Mouse (Mus musculus) brown adipose tissue, adult 24 weeks (tissue): Measurements from ENCODE around the gene Miox. TPM values are rescaled to one million over a fixed set of nuclear protein-coding genes. Genes with fewer than 3 reads are reported as not detected.

ENCODE experiments used
- H3K27ac ChIP-seq: fragments of 200-500 bp; replicated peaks from 2 replicates; pipeline ENCODE4 v1.5.1; 2012; ENCODE audit warnings: low read depth, mild to moderate bottlenecking, low read length
- H3K4me1 ChIP-seq: fragments of 200-500 bp; 2 replicates; pipeline ENCODE4 v1.6.1; 2012; ENCODE audit warnings: low read length, mixed read lengths; ENCODE audit not compliant: control insufficient read depth, insufficient read depth, insufficient read length
- H3K4me3 ChIP-seq: fragments of 200-500 bp; 2 replicates; pipeline ENCODE4 v1.5.1; 2012; ENCODE audit warnings: low read depth, mild to moderate bottlenecking, low read length, moderate library complexity; ENCODE audit not compliant: insufficient read depth
- polyA plus RNA-seq: library from polyadenylated mRNA; stranded (reverse); fragments of >200 nt; gene quantifications from 2 replicates; pipeline ENCODE4 v1.2.4, GENCODE M21; 2012; ENCODE audit not compliant: missing spikeins, insufficient read depth, insufficient read length

Gene Miox
- polyA plus RNA-seq, 1 experiment, result not detected

DNA sequence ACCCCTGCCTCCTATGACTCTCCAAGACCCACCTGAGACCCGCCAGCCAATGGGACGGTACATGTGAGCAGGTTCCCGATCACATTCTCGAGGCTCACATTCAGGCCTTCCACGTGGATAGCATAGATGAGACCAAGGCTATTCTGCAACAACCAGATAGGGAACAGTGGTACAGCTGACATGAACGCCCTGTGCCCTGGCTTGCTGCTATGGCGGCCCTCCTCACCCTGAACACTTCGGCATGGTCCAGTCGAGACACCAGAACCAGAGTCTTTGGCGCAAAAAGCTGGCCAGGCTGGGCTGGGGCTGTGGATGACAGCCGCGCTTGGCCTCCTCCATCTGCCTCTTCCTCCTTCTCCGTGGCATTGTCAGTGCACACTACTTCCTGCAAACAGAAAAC is 26.7 kb upstream of the Miox start:
- Histone ChIP-seq H3K27ac (no peak overlapping the region), H3K4me3 (no peak overlapping the region), H3K4me1 (peaks cover 24% of the 10 kb centered on the region)

DNA sequence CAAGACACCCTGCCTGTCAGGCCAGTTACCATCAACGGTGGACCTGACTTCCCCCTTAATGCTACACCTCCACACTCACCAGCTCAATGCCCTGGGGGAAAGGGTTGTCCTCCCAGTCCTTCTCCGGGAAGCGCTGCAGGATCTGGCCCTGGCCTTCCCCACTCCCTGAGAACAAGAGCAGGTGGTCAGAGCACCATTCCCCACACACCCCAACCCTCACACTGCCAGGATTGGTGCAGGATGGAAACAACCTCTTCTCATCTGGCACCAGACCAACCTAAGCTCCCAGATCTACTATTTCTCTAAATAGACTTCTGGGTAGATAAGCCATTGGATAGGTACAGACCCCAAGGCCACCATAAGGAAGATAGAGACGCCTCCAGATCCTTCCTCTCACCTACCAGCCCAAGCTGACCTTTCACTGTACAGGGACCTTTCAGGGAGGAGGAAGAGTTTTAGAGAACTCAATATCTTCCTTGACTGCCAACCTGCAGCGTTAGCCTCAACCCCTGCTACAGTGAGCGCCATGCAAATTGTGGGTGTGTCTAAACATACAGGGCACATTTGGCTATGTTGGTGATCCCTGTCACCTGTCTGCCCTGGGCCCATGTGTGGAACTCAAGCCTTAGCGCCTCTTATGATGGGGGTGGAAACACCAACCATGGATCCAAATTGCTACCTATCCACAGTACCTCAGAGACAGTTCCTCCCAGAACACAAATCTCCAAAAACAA is 25.6 kb upstream of the Miox start:
- peaks cover 32% of the 10 kb centered on the region for H3K4me1 ChIP-seq
- H3K27ac ChIP-seq, result no peak overlapping the region
- no peak overlapping the region for H3K4me3 ChIP-seq

- Histone ChIP-seq H3K27ac (no peak overlapping the region), H3K4me3 (no peak overlapping the region), H3K4me1 (peaks cover 38% of the 10 kb centered on the region)
These were observed 24.2 kb upstream of the Miox start for GRCm38 (mm10) chr15:89309962-89310498.

- H3K27ac ChIP-seq, result no peak overlapping the region
- H3K4me3 ChIP-seq, result peak overlapping the region; percentile 88
- H3K4me1 ChIP-seq, result peaks cover 39% of the 10 kb centered on the region
These were observed 20.8 kb upstream of the Miox start for GRCm38 (mm10) chr15:89313359-89313758.

- peak overlapping the region; percentile 88 for H3K4me3 ChIP-seq
These were observed 20.1 kb upstream of the Miox start for GRCm38 (mm10) chr15:89314107-89314506.

GRCm38 (mm10) chr15:89314511-89315189 is 19.5 kb upstream of the Miox start:
- H3K27ac ChIP-seq, result no peak overlapping the region

More at GRCm38 (mm10) chr15:89314107-89314506, 20.1 kb upstream of the Miox start:
- Histone ChIP-seq H3K4me1 (peaks cover 36% of the 10 kb centered on the region), H3K27ac (no peak overlapping the region)

DNA sequence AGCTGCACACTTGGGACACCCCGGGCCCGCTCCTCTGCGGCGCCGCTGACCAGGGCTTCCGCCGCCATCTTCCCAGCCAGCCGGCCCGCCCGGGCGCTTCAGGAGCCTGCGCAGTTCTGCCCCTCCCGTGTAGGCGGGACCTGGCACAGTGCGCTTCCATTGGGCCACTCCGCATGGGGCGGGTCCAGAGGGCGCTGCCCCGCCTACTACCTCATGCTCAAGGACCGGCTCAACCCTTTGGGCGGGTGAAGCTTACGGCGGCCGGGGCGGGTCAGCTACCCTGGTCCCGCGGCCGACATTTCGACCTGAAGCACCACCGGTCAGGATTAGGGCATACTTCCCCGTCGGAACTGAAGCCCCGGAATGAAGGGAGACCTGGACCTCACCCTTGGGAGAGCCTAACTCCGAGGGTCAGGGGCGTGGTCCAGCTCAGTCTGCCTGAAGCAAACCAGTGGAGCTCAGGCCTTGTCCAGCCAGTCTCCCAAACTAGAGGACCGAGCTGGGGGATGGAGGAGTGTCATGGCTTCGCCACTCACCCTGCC is 18.9 kb upstream of the Miox start, which contains the start of gene Sbf1:
TSS of gene Sbf1 (minus strand) at position 122 of the 542 bp plus-strand sequence.
- peaks cover 31% of the 10 kb centered on the region for H3K4me1 ChIP-seq
- peak within 1 kb of the TSS; percentile 96 for H3K27ac ChIP-seq
- peak within 1 kb of the TSS; percentile 88 for H3K4me3 ChIP-seq

More at GRCm38 (mm10) chr15:89314511-89315189, 19.5 kb upstream of the Miox start:
- Histone ChIP-seq H3K4me3 (peak overlapping the region; percentile 88), H3K4me1 (peaks cover 36% of the 10 kb centered on the region)

DNA sequence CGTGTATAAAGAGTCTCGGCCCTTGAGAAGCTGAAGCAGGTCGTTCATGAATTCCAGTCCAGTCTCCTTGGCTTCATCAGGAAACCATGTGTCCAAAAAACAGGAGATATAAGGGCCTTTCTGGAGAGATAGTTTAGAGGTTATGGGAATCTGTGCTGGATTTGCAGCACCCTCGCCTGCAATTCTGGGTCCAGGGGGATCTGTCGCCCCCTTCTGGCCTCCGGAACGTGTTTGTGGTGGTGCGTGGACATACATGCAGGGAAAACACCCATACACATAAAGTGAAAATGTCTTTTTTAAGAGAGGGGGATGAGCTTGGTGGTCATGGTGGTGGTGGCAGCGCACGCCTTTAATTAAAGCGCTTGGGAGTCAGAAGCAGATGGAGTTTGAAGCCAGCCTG is 18.1 kb upstream of the Miox start:
- Histone ChIP-seq H3K4me1 (peaks cover 24% of the 10 kb centered on the region), H3K4me3 (peak overlapping the region; percentile 83), H3K27ac (0 out of 2 replicates have a peak overlapping the region, but pooled peaks have one; percentile 30)

DNA sequence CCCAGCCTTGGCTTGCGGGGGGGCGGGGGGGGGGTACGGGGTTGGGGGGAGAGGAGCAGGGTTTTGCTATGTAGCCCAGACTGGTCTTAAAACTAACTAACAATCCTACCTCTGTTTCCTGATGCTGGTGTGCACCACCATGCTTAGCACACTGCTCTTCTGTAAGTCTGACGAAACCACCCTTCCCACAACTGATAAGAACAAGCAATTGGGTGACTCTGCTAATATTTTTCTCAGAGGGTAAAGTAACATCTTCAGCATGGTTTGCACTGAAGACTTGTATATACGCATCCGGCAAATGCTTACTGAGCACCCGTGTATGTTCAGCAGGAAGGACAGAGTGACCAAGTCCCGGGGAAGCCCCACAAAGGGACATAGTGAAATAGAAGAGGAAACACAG is 12.9 kb upstream of the Miox start:
- Histone ChIP-seq H3K27ac (no peak overlapping the region), H3K4me1 (no peaks in the 10 kb centered on the region), H3K4me3 (no peak overlapping the region)

DNA sequence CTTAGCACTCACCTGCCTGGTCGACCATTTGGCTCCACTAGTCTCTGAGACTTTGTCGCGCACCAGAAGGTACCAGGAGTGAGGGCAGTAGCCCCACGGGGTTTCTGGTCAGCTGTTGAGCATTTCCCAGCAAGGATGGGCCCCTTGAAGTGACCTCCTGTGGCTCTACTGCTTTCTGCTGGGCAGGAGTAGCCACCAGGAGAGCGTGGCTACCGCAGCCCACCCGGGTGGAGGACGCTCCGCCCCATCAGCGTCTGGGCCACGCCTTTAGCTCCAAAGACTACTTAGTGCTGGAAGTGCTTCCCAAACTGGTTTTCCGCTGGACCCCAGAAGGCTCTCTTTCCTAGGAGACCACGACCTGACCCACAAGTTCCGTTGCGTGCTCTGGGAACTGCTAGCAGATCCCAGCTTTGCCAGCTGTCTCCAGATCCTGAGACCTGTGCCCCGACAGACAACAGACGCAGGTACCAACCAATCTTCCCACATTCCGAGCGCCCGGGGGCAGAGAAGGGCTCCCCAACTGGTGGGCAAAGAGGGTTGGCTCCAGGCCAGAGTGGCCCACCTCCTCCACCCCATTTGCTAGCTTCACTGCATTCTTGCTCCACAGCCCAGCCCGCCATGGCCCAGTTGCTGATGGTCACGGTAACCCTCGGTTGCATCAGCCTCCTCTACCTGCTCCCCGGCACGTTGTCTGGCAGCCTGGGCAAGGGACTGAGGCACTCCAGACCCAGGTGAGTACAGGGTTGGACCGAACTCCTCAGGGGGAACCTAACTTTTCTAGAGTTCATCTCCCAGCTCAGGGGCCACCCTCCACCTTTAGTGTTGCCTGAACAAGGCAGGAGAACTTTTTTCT is 11.3 kb upstream of the Miox start, which contains the start of gene Adm2:
TSS of gene Adm2 (plus strand) at position 51 of the 853 bp plus-strand sequence.
- Histone ChIP-seq H3K4me1 (no peaks in the 10 kb centered on the region), H3K4me3 (no peak within 1 kb of the TSS), H3K27ac (no peak within 1 kb of the TSS)

DNA sequence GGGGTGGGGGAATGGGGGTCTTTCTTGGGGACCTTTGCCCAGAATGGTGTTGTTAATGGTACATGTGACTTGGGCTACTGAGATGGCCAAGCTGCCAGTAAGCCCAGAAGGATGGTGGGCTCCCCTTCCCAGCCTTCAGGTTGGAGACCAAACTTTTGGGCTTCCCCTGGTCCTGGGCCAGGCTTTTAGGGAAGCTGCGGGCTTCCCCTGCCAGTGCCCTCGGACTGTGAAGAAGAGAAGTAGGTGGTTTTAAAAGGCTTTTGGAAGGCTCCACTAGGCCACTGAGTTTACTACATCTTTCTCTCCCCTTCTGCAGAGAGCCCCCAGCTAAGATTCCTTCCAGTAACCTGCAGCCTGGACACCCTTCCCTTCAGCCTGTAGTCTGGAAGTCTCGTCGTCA is 10.5 kb upstream of the Miox start:
- no peaks in the 10 kb centered on the region for H3K4me1 ChIP-seq
- no peak overlapping the region for H3K27ac ChIP-seq
- H3K4me3 ChIP-seq, result no peak overlapping the region

- Histone ChIP-seq H3K4me3 (no peak overlapping the region), H3K4me1 (no peaks in the 10 kb centered on the region), H3K27ac (no peak overlapping the region)
These were observed 7.8 kb upstream of the Miox start for GRCm38 (mm10) chr15:89326441-89326840.

GRCm38 (mm10) chr15:89334774-89335537 is 758 bp downstream of the Miox start:
- no peak overlapping the region for H3K4me3 ChIP-seq

GRCm38 (mm10) chr15:89336422-89336821 is 2.2 kb downstream of the Miox start:
- H3K27ac ChIP-seq, result no peak overlapping the region
- no peaks in the 10 kb centered on the region for H3K4me1 ChIP-seq
- H3K4me3 ChIP-seq, result no peak overlapping the region

More at GRCm38 (mm10) chr15:89334774-89335537, 758 bp downstream of the Miox start:
- Histone ChIP-seq H3K4me1 (no peaks in the 10 kb centered on the region), H3K27ac (no peak overlapping the region)
